Mouse (Mus musculus): ENCODE data around the gene Csf2rb2.
"Not testable (repeated sequence)": the region's sequence is repeated elsewhere in the genome, so short reads cannot be mapped to it uniquely, and the experiment has no call there.

Gene Csf2rb2

GRCm38 (mm10) chr15:78313659-78314058, 8.1 kb upstream of the Csf2rb2 start:
- not testable (repeated sequence) for DNase-seq

- not testable (repeated sequence) for DNase-seq
Observed at GRCm38 (mm10) chr15:78312421-78313233, 7.1 kb upstream of the Csf2rb2 start.

GRCm38 (mm10) chr15:78310971-78311370, 5.5 kb upstream of the Csf2rb2 start:
- no peak for DNase-seq

- no peak for DNase-seq
Observed at GRCm38 (mm10) chr15:78309865-78310264, 4.3 kb upstream of the Csf2rb2 start.

- no peak for DNase-seq
Observed at GRCm38 (mm10) chr15:78303665-78304233, 1.8 kb downstream of the Csf2rb2 start.

GRCm38 (mm10) chr15:78302718-78303117, 2.8 kb downstream of the Csf2rb2 start:
- DNase-seq, result no peak

- DNase-seq, result no peak
Observed at GRCm38 (mm10) chr15:78300773-78301172, 4.7 kb downstream of the Csf2rb2 start.

- no peak for DNase-seq
Observed at GRCm38 (mm10) chr15:78299641-78300040, 5.9 kb downstream of the Csf2rb2 start.

GRCm38 (mm10) chr15:78298558-78298957, 7.0 kb downstream of the Csf2rb2 start:
- no peak for DNase-seq

- no peak for DNase-seq
Observed at GRCm38 (mm10) chr15:78293716-78294115, 11.8 kb downstream of the Csf2rb2 start.

- DNase-seq, result not testable (repeated sequence)
Observed at GRCm38 (mm10) chr15:78293228-78293627, 12.3 kb downstream of the Csf2rb2 start.

GRCm38 (mm10) chr15:78289775-78290174, 15.7 kb downstream of the Csf2rb2 start:
- DNase-seq, result not testable (repeated sequence)

- no peak for DNase-seq
Observed at GRCm38 (mm10) chr15:78287941-78288340, 17.6 kb downstream of the Csf2rb2 start.

- DNase-seq, result no peak
Observed at GRCm38 (mm10) chr15:78278308-78278707, 27.2 kb downstream of the Csf2rb2 start.

GRCm38 (mm10) chr15:78271208-78271607, 34.3 kb downstream of the Csf2rb2 start:
- no peak for DNase-seq

- no peak for DNase-seq
Observed at GRCm38 (mm10) chr15:78267865-78268264, 37.7 kb downstream of the Csf2rb2 start.

- DNase-seq, result no peak
Observed at GRCm38 (mm10) chr15:78267441-78267840, 38.1 kb downstream of the Csf2rb2 start.

- no peak for DNase-seq
Observed at GRCm38 (mm10) chr15:78263286-78263685, 42.2 kb downstream of the Csf2rb2 start.

GRCm38 (mm10) chr15:78260668-78261333, 44.7 kb downstream of the Csf2rb2 start:
- DNase-seq, result no peak

GRCm38 (mm10) chr15:78258246-78258865, 47.2 kb downstream of the Csf2rb2 start:
- peak; percentile 28 for DNase-seq

GRCm38 (mm10) chr15:78257326-78258050, 48.0 kb downstream of the Csf2rb2 start:
- DNase-seq, result peak; percentile 68

GRCm38 (mm10) chr15:78256602-78257259, 48.8 kb downstream of the Csf2rb2 start:
- not testable (repeated sequence) for DNase-seq

All from lung, postnatal 10 days (tissue).